Mouse (Mus musculus) cortical plate, adult 2 months (tissue): ENCODE data around the gene Banf2.

Experiments
- CTCF ChIP-seq: fragments of 200-500 bp; IDR thresholded peaks from 2 replicates; pipeline ENCODE4 v1.5.1; 2011; ENCODE audit warnings: mild to moderate bottlenecking, control low read depth, low read length; ENCODE audit not compliant: insufficient read depth; ENCODE audit errors: extremely low read depth
- POLR2A ChIP-seq: fragments of 200-500 bp; IDR thresholded peaks from 2 replicates; pipeline ENCODE4 v1.6.1; 2011; ENCODE audit warnings: mild to moderate bottlenecking, low read length, control low read depth; ENCODE audit not compliant: insufficient read depth; ENCODE audit errors: extremely low read depth

DNA sequence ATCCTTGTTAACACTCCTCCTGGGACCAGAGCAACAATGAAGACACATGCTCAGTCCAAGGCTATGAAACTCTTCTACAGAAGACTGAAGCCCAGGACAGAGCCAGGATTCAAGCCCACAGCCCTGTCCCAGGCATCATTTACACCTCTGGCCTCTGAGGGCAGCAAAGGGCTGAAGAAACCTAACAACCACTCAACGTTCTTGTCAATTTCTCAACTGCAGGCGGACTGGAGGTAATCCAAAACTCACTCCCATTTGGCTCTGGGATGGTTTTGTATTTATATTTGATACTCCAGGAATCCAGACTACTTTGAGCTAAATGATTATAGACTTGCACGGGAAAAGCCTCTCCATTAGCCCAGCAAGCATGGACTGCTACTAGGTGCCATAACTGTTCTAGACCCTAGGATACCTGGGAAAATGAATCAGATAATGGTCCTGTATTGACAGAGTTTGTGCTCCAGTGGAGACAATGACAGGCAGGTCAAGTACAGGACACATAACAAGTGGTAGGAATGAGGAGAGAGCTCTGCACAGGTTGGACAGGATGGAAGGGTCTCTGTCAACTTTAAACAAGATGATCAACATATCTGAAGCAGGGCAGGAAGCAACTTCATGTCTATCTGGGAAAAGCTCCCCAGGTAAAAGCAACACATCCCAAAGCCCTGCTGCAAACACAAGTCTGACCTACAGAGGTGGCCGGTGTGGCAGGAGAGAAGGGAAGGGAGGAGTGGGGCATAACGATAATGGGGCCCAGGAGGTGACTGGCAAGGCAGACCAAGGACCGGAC lies 27.5 kb upstream of the Banf2 start:
- TF ChIP-seq POLR2A (no peak), CTCF (no peak)
